Mouse (Mus musculus): ENCODE results near the gene Cab39l. TPM values are rescaled to one million over a fixed set of nuclear protein-coding genes. Genes with fewer than 3 reads are reported as not detected.

Cab39l gene
- polyA plus RNA-seq, 1 experiment from 2014 or later, result 40.0 TPM

DNA sequence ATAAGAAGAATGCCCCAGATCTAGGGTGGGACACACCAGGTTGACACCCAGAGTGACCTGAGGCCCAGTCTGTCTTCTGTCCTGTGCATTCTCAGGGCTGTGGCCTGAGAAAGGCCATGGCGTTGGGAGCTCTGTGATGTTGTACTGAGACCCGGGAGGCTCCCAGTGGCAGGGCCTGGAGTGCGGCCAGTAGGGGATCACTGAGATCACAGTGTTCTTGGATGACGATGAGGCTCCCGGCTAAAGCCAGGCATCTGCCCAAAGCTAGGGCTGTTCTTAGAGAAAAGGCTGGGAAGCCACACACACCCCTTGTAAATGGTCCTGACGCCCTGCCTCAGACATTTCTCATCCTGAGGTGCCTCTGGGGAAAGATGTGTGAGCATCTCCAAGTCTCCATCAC is 108.3 kb downstream of the Cab39l start:
- H3K4me1 ChIP-seq (replicated peaks), result no peaks in the 10 kb centered on the region
- WGBS, result 76% methylated on average over 6 of the region's 6 CpGs
- no peaks in the 10 kb centered on the region for H3K36me3 ChIP-seq
- H3K4me2 ChIP-seq (replicated peaks), result no peak overlapping the region
- ATAC-seq, result no peak
- no peak overlapping the region for H3K4me3 ChIP-seq (replicated peaks)
- H3K9ac ChIP-seq, result no peak overlapping the region
- H3K9me3 ChIP-seq, result no peaks in the 10 kb centered on the region
- no peak overlapping the region for H3K27ac ChIP-seq
- H3K27me3 ChIP-seq (replicated peaks), result no peaks in the 10 kb centered on the region

DNA sequence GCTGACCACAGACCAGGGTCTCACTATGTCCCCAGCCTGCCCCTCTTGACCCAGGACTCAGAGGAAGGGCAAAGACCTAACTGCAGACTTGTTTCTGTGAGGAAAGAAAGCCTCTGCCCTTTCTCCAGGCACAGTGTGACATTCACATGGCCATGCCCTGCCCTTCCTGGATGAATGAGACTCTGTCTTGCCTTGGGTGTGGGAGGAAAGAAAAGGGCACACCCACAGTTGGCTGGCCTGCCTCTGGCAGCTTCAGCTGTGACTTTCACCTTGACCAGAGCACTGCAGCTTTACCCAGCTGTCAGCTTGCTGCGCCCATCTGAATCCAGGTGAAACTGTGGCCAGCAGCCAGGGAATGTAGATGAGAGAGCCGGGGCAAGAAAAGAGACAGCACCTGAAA is 110.1 kb downstream of the Cab39l start:
- Histone ChIP-seq H3K27ac (no peak overlapping the region), H3K4me2 (replicated peaks) (no peak overlapping the region), H3K9me3 (no peaks in the 10 kb centered on the region), H3K4me1 (replicated peaks) (no peaks in the 10 kb centered on the region), H3K9ac (no peak overlapping the region), H3K36me3 (no peaks in the 10 kb centered on the region), H3K4me3 (replicated peaks) (no peak overlapping the region), H3K27me3 (replicated peaks) (no peaks in the 10 kb centered on the region)
- ATAC-seq, result peak; percentile 78
- WGBS, result 72% methylated on average over 2 of the region's 2 CpGs

DNA sequence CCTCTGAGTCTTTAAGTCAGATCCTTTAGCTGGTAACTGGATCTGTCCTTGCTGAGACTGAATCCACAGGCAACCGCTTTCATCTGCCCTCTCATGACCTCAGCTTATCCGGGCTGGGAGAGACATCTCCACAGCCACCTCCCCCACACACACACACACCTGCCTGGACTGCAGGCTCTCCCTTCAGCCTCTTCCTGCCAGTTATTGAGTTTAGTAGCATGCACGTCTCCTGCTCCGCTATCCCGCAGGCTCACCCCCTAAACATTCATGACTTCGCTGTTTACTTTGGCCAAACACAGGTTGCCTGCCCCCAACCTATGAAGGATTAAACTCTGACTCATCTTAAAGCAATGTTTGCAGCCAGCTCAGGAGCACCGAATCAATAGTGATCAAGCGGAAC is 111.2 kb downstream of the Cab39l start:
- Histone ChIP-seq H3K4me1 (replicated peaks) (no peaks in the 10 kb centered on the region), H3K9me3 (no peaks in the 10 kb centered on the region), H3K4me3 (replicated peaks) (no peak overlapping the region), H3K27me3 (replicated peaks) (no peaks in the 10 kb centered on the region), H3K4me2 (replicated peaks) (no peak overlapping the region), H3K27ac (no peak overlapping the region), H3K36me3 (no peaks in the 10 kb centered on the region), H3K9ac (no peak overlapping the region)
- ATAC-seq, result 0 out of 2 replicates have a peak, but pooled peaks have one; percentile 23
- 37% methylated on average over 8 of the region's 8 CpGs for WGBS

DNA sequence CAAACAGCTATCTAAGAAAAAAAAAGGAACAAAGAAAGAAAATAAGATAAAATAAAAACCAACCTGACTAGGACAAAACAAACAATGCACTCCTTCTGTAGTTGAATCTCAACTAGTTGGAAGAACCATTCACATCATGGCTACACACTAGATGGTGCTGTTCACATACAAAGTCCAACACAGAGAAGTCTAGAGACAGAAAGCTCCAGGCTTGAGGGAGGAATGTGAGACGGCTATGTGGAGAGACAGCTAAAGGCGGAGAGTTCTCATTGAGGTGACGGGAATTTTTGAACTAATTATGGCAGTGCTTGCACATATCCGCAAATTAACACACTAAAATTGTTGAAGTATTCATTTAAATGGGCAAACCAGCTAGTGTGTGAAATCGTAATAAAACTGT is 113.3 kb downstream of the Cab39l start:
- 80% methylated on average over 5 of the region's 5 CpGs for WGBS
- Histone ChIP-seq H3K27me3 (replicated peaks) (no peaks in the 10 kb centered on the region), H3K4me3 (replicated peaks) (no peak overlapping the region), H3K27ac (no peak overlapping the region), H3K9ac (no peak overlapping the region), H3K9me3 (no peaks in the 10 kb centered on the region), H3K36me3 (no peaks in the 10 kb centered on the region), H3K4me2 (replicated peaks) (no peak overlapping the region), H3K4me1 (replicated peaks) (no peaks in the 10 kb centered on the region)
- ATAC-seq, result no peak

DNA sequence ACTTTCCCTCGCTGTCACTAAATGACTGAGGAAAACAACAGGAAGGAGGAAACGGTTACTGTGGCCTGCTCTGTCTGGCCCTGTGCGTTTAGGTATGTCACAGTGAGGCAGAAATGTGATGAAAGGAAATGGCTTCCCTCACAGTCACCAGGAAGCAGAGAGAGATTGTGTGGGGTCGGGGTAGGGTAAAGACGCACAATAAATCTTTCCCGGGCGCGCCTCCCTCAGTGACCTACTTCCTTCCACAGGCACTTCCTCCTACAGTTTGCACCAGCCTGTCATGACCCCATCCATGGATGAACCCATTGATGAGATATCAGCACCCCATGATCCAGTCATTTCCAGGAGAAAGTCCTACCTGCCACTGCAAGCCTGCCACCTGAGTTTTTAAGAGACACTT is 114.2 kb downstream of the Cab39l start:
- Histone ChIP-seq H3K9ac (no peak overlapping the region), H3K4me2 (replicated peaks) (no peak overlapping the region), H3K36me3 (no peaks in the 10 kb centered on the region), H3K9me3 (no peaks in the 10 kb centered on the region), H3K4me3 (replicated peaks) (no peak overlapping the region), H3K27me3 (replicated peaks) (no peaks in the 10 kb centered on the region), H3K4me1 (replicated peaks) (no peaks in the 10 kb centered on the region), H3K27ac (no peak overlapping the region)
- ATAC-seq, result no peak
- WGBS, result 73% methylated on average over 8 of the region's 8 CpGs

DNA sequence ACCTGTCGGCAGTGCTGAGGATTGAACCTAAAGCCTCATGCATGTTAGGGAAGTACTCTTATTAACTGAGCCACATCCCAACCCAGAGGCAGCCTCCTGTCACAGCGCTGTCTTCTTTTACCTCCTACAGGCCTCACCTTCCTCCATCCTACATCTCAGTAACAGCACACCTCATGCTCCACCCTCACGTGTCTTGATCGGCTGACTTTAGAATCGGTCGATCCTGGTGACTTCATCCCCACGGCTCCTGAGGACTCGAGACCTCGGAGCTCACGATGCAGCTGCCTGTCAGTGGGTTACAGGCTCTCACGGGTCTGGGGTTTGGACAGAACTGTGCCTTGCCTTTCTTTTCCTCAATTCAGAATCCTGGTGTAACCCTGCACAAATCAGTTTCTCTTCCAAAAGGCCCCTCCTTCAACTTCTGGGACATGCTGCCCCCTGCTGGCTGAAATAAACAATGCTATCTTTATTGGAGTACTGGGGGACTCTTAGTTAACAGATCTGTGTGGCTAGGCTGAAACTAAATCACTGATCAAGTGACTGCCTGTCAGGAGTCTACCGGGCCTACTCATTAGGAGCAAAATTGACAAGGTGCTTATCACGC is 115.3 kb downstream of the Cab39l start:
- no peak overlapping the region for H3K4me3 ChIP-seq (replicated peaks)
- no peaks in the 10 kb centered on the region for H3K4me1 ChIP-seq (replicated peaks)
- ATAC-seq, result peak; percentile 26; the same call in 1 of the 2 replicates
- H3K9ac ChIP-seq, result no peak overlapping the region
- 45% methylated on average over 13 of the region's 13 CpGs for WGBS
- H3K36me3 ChIP-seq, result no peaks in the 10 kb centered on the region
- H3K27me3 ChIP-seq (replicated peaks), result no peaks in the 10 kb centered on the region
- H3K9me3 ChIP-seq, result no peaks in the 10 kb centered on the region
- no peak overlapping the region for H3K27ac ChIP-seq
- peak overlapping the region; percentile 33; the same call in 1 of the 2 replicates for H3K4me2 ChIP-seq (replicated peaks)

DNA sequence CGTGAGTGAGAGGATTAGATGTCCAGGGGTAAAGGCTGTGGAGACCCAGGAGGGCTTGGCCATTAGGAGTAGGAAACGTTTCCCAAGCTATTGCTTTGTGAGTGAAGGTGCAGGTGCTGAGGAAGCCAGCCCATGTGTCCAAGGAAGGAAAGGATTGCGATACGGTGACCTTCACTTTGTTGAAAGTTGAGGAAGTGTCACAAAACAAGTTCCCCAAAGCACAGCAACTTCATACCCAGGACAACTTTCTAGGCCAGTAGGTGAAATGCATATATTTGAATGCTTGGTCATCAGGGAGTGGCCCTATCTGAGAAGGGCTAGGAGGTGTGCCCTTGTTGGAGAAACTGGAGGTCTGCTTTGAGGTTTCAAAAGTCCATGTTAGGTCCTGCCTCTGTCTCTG is 116.3 kb downstream of the Cab39l start:
- no peak overlapping the region for H3K9ac ChIP-seq
- H3K9me3 ChIP-seq, result no peaks in the 10 kb centered on the region
- 74% methylated on average over 4 of the region's 4 CpGs for WGBS
- H3K4me1 ChIP-seq (replicated peaks), result no peaks in the 10 kb centered on the region
- no peak overlapping the region for H3K4me3 ChIP-seq (replicated peaks)
- H3K27ac ChIP-seq, result no peak overlapping the region
- H3K4me2 ChIP-seq (replicated peaks), result no peak overlapping the region
- H3K27me3 ChIP-seq (replicated peaks), result no peaks in the 10 kb centered on the region
- no peak for ATAC-seq
- no peaks in the 10 kb centered on the region for H3K36me3 ChIP-seq

DNA sequence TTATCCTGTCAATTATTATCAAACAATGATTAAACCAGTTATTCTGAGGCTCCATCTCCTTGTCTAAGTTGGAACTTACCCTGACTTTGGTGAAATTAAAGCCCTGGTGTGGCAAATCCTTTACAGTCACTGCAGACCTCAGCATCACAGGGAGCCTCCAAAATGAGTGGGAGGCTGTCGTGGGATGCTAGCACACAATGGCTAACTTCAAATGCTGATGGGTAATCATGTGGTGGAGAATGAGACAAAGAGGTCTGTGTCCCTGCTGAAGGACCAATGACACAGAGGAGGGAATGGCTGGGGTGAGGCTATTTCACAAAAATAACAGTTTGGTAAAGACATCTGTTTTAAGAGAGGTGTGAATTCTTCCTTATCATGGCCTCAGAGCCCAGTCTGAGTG is 117.1 kb downstream of the Cab39l start:
- no peak overlapping the region for H3K4me3 ChIP-seq (replicated peaks)
- H3K4me2 ChIP-seq (replicated peaks), result no peak overlapping the region
- WGBS, result 62% methylated on average over 1 of the region's 1 CpGs
- H3K27me3 ChIP-seq (replicated peaks), result no peaks in the 10 kb centered on the region
- H3K9me3 ChIP-seq, result no peaks in the 10 kb centered on the region
- H3K4me1 ChIP-seq (replicated peaks), result no peaks in the 10 kb centered on the region
- ATAC-seq, result no peak
- no peak overlapping the region for H3K9ac ChIP-seq
- H3K36me3 ChIP-seq, result no peaks in the 10 kb centered on the region
- H3K27ac ChIP-seq, result no peak overlapping the region

DNA sequence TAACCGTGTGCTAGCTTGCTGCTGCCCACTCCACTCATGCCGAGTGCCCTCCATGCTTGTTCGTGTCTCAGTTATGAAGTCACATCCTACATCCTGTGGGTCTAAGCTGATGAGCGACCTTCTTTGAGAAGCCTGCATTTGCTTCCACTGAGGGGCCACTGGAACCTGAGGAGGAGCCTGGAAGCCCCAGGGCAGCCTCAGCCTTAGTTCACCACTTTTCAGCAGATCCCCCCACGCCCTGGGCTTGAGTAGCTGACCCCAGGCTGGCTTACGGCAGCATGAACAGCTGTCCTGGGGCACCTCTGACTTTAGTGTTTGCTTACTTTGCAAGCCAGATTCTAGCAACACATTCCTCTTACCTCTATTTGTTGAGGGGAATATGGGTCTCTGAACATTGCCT is 126.0 kb downstream of the Cab39l start:
- H3K36me3 ChIP-seq, result 0 out of 2 replicates have a peak, but pooled peaks cover 1% of the 10 kb centered on the region
- 86% methylated on average over 6 of the region's 6 CpGs for WGBS

DNA sequence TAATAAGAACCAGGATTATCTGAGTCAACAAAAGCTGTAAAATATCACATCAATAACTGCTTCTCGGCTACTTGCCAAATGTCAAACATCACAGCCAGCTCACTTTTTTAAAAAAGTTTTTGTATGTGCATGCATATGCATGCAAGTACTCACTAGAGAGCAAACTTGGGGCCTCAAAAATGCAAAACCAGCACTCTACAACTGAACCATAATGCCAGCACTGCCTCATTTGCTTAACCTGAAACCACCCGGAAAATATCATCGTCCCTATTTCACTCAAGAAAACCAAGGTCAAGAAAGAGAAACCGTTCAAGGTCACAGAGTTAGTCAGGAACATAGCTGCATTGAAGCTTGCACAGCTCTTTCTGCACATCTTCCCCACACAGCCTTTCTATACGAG is 135.6 kb downstream of the Cab39l start:
- no peaks in the 10 kb centered on the region for H3K4me1 ChIP-seq (replicated peaks)
- WGBS, result 82% methylated on average over 5 of the region's 5 CpGs
- no peaks in the 10 kb centered on the region for H3K27me3 ChIP-seq (replicated peaks)
- no peak for ATAC-seq
- no peak overlapping the region for H3K4me3 ChIP-seq (replicated peaks)
- no peaks in the 10 kb centered on the region for H3K9me3 ChIP-seq
- H3K27ac ChIP-seq, result no peak overlapping the region
- H3K4me2 ChIP-seq (replicated peaks), result no peak overlapping the region
- 0 out of 2 replicates have a peak, but pooled peaks cover 5% of the 10 kb centered on the region for H3K36me3 ChIP-seq
- no peak overlapping the region for H3K9ac ChIP-seq

More for the DNA sequence above, 126.0 kb downstream of the Cab39l start:
- no peaks in the 10 kb centered on the region for H3K4me1 ChIP-seq (replicated peaks)
- no peak overlapping the region for H3K9ac ChIP-seq
- H3K27me3 ChIP-seq (replicated peaks), result no peaks in the 10 kb centered on the region
- no peak overlapping the region for H3K27ac ChIP-seq
- no peak overlapping the region for H3K4me2 ChIP-seq (replicated peaks)
- H3K9me3 ChIP-seq, result no peaks in the 10 kb centered on the region
- no peak overlapping the region for H3K4me3 ChIP-seq (replicated peaks)
- no peak for ATAC-seq

DNA sequence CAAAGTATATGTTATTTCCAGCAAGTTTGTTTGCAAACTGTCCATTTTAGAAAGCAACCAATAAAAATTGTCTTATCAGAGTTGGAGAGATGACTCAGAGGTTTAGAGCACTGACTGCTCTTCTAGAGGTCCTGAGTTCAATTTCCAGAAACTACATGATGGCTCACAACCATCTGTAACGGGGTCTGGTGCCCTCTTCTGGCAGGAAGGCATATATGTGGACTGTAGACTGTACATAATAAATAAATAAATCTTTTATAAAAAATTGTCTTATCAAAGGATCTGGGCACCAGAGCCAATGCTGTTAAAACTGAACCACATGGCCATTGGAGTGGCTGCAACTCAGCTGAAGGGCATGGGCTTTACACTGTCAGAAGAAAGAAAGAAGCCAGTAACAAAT is 149.8 kb downstream of the Cab39l start:
- Histone ChIP-seq H3K4me2 (replicated peaks) (no peak overlapping the region), H3K4me3 (replicated peaks) (no peak overlapping the region), H3K9ac (no peak overlapping the region), H3K27me3 (replicated peaks) (no peaks in the 10 kb centered on the region), H3K4me1 (replicated peaks) (no peaks in the 10 kb centered on the region), H3K36me3 (peaks cover 15% of the 10 kb centered on the region), H3K27ac (no peak overlapping the region), H3K9me3 (no peaks in the 10 kb centered on the region)
- 76% methylated on average over 1 of the region's 1 CpGs for WGBS
- no peak for ATAC-seq

DNA sequence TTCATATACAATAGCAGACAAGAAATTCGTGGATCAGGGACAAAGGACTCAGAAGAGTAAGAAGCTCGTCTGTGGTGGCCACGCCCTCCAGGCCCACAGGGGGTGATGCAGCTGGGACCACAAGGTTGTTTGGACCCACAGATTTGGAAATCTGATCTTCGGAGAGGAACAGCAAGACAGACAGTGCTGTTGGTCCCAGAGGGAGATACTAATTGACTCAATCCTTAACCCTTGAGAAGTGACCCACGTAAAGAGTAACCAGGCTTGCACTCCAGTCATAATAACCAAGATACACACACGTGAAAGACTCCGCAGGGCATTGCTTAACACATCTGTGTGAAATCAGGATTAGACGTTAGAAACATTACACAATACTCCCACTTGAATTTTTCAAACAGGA is 151.1 kb downstream of the Cab39l start:
- H3K36me3 ChIP-seq, result peaks cover 7% of the 10 kb centered on the region
- H3K4me1 ChIP-seq (replicated peaks), result peaks cover 4% of the 10 kb centered on the region; the same call in 1 of the 2 replicates
- no peak overlapping the region for H3K27ac ChIP-seq
- no peak overlapping the region for H3K9ac ChIP-seq
- no peak for ATAC-seq
- no peaks in the 10 kb centered on the region for H3K9me3 ChIP-seq
- H3K4me3 ChIP-seq (replicated peaks), result no peak overlapping the region
- H3K4me2 ChIP-seq (replicated peaks), result no peak overlapping the region
- no peaks in the 10 kb centered on the region for H3K27me3 ChIP-seq (replicated peaks)
- 81% methylated on average over 8 of the region's 8 CpGs for WGBS

DNA sequence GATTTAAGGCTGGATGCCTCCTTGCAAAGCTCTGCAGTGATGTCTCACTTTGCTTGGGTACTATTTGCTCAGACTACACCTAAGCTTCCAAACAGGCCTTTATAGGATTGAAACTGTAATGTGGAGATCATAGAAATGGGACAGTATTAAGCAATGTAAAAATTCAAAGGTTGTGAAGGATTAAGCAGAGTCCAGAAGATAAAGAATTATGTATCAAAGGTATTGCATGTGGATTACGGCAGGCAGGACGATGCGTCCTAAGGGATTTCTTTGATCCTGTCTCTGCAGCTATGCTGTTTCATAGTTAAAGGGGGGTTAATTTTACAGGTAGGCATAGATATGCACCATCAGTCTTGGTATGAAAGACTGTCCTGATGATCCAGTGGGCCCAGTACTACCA is 151.8 kb downstream of the Cab39l start:
- Histone ChIP-seq H3K27me3 (replicated peaks) (no peaks in the 10 kb centered on the region), H3K4me3 (replicated peaks) (no peak overlapping the region), H3K4me2 (replicated peaks) (no peak overlapping the region), H3K4me1 (replicated peaks) (peaks cover 6% of the 10 kb centered on the region; the same call in 1 of the 2 replicates), H3K27ac (no peak overlapping the region), H3K9ac (no peak overlapping the region), H3K36me3 (peaks cover 7% of the 10 kb centered on the region), H3K9me3 (no peaks in the 10 kb centered on the region)
- WGBS, result 96% methylated on average over 3 of the region's 3 CpGs
- ATAC-seq, result no peak

Data from intestine, embryonic 15.5 days (tissue).